Mouse (Mus musculus) E14TG2a.4 (cell line): Measurements from ENCODE around the gene Gad1.
A peak's percentile ranks its signal among the peaks of the same experiment; 100 is the strongest.

ENCODE experiments used
- H3K27me3 ChIP-seq: 2 replicates; pipeline ENCODE4 v1.6.1; 2014; ENCODE audit warnings: low read length, control low read depth; ENCODE audit not compliant: insufficient read depth
- H3K36me3 ChIP-seq: 2 replicates; pipeline ENCODE4 v1.6.1; 2014; ENCODE audit warnings: low read length, control low read depth; ENCODE audit not compliant: insufficient read depth
- H3K4me1 ChIP-seq: replicated peaks from 2 replicates; pipeline ENCODE4 v1.6.1; 2014; ENCODE audit warnings: low read depth, low read length, control low read depth
- H3K4me3 ChIP-seq: replicated peaks from 2 replicates; pipeline ENCODE4 v1.5.1; 2014; ENCODE audit warnings: mild to moderate bottlenecking, low read length
- H3K9me3 ChIP-seq: 2 replicates; pipeline ENCODE4 v1.6.1; 2014; ENCODE audit warnings: low read length, control low read depth
- CTCF ChIP-seq: conservative IDR thresholded peaks from 2 replicates; pipeline ENCODE4 v1.5.1; 2014; ENCODE audit warnings: low read length
- NANOG ChIP-seq: IDR thresholded peaks from 2 replicates; pipeline ENCODE4 v1.6.1; 2014; ENCODE audit warnings: borderline replicate concordance, low read length, mixed read lengths
- POU5F1 ChIP-seq: IDR thresholded peaks from 2 replicates; pipeline ENCODE4 v1.6.1; 2014; ENCODE audit warnings: low read length, borderline replicate concordance

Gene Gad1

DNA sequence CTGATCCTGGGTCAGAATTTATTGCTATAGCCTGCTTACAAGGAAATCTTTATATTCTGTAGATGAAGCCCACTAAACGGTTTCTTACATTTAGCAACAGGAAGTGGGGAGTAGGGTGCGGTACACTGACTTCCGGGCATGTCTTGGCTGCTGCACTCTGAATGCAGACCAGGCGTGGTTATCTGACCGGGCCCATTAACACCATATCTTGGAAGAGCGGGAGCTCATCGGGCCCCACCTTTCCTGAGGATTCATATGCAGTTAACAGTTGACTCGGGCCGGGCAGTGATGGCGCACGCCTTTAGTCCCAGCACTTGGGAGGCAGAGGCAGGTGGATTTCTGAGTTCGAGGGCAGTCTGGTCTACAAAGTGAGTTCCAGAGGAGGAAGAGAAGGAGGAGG, 75.5 kb downstream of the Gad1 start:
- peaks cover 37% of the 10 kb centered on the region for H3K4me1 ChIP-seq
- H3K9me3 ChIP-seq: peaks cover 6% of the 10 kb centered on the region
- peaks cover 6% of the 10 kb centered on the region; the same call in 1 of the 2 replicates for H3K27me3 ChIP-seq
- no peak overlapping the region for H3K4me3 ChIP-seq
- TF ChIP-seq NANOG (no peak), CTCF (no peak), POU5F1 (no peak)
- no peaks in the 10 kb centered on the region for H3K36me3 ChIP-seq

DNA sequence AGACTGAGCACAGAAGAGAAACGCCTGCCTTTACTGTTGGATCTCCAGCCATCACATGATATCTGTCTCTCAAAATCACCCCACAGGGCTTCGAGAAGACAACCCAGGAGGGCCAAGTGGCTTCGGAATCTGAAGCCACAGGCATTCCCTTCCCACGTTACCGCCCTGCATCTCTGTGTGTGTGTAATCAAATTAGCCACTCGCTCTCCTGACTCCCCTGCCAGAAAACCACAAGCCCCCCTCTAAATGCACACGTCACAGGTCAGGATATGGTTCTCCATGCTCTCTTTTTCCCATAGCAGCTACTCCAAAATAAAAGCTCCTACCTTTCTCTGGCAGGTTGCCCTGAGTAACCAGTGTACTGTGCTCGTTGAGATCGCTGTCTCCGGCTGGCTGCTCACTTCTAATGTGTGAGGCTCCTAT, 76.5 kb downstream of the Gad1 start:
- no peak for TF ChIP-seq POU5F1
- TF ChIP-seq NANOG: no peak
- TF ChIP-seq CTCF: no peak
- Histone ChIP-seq H3K36me3 (no peaks in the 10 kb centered on the region), H3K4me3 (peak overlapping the region; percentile 50)

DNA sequence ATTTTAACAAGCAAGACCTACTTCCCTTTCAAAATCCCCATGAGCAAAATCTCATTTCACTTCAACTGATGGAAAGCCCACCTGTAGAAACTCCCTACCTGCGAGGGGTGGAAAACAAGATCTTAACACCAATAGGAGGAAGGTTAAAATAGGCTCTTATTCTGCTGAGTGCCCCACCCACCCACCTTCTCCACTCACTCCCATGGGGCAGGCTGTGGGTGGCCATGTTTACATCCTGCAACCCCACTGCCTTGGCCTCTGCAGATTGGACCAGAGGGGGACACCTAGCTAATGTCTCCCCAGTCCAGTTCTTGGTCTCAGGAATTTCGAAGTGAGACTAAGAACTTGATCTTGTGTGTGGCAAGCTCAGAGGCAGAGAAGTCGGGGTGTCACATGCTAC, 77.0 kb downstream of the Gad1 start:
- peaks cover 6% of the 10 kb centered on the region for H3K9me3 ChIP-seq
- peaks cover 37% of the 10 kb centered on the region for H3K4me1 ChIP-seq
- H3K36me3 ChIP-seq: no peaks in the 10 kb centered on the region
- H3K4me3 ChIP-seq: peak overlapping the region; percentile 50; the same call in 1 of the 2 replicates
- 0 out of 2 replicates have a peak, but pooled peaks cover 10% of the 10 kb centered on the region for H3K27me3 ChIP-seq
- TF ChIP-seq CTCF: no peak
- no peak for TF ChIP-seq NANOG
- no peak for TF ChIP-seq POU5F1

More for the DNA sequence above, 76.5 kb downstream of the Gad1 start:
- Histone ChIP-seq H3K9me3 (peaks cover 6% of the 10 kb centered on the region), H3K27me3 (peaks cover 9% of the 10 kb centered on the region; the same call in 1 of the 2 replicates), H3K4me1 (peaks cover 37% of the 10 kb centered on the region)

- Histone ChIP-seq H3K36me3 (no peaks in the 10 kb centered on the region), H3K27me3 (0 out of 2 replicates have a peak, but pooled peaks cover 3% of the 10 kb centered on the region), H3K4me3 (peak overlapping the region; percentile 21; the same call in 1 of the 2 replicates), H3K4me1 (peaks cover 37% of the 10 kb centered on the region), H3K9me3 (peaks cover 6% of the 10 kb centered on the region)
- TF ChIP-seq CTCF: no peak
- no peak for TF ChIP-seq POU5F1
- no peak for TF ChIP-seq NANOG
These were observed 78.4 kb downstream of the Gad1 start for GRCm38 (mm10) chr2:70631321-70631720.

- Histone ChIP-seq H3K4me1 (peaks cover 37% of the 10 kb centered on the region), H3K9me3 (peaks cover 7% of the 10 kb centered on the region), H3K36me3 (no peaks in the 10 kb centered on the region), H3K4me3 (no peak overlapping the region), H3K27me3 (0 out of 2 replicates have a peak, but pooled peaks cover 3% of the 10 kb centered on the region)
- TF ChIP-seq POU5F1 (no peak), NANOG (no peak), CTCF (no peak)
These were observed 79.5 kb downstream of the Gad1 start for GRCm38 (mm10) chr2:70632412-70632811.

DNA sequence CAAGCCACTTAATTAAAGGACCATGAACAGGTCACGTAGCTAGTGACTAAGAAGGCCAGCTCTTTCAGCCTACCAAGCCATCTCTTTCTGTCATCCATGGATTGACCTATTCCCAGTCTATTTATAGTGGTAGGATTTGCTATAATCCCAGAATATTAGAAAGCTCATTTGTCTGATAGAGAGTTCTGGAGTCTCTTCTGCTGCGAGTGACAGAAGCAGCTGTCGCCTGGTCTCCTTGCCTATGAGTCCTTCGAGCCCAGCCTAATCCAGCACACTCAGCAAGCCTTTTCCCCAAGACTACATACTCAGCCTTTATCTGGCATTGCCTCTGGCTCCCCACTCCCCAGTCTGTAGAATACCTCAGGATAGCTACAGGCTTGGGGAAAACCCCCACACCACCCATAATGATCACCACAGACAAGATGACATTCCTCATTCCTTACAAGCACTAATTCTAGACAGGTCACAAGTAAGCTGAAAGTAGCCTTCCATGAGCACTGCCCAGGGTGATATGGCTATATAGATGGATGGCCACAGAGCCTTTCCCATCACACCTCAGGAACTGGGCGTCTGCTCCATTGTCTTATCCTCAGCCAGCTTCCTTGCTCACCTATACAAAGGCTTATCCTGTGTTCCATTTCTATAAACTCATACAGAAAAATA, 81.3 kb downstream of the Gad1 start:
- H3K4me1 ChIP-seq: peaks cover 26% of the 10 kb centered on the region
- H3K36me3 ChIP-seq: no peaks in the 10 kb centered on the region
- peaks cover 3% of the 10 kb centered on the region; the same call in 1 of the 2 replicates for H3K27me3 ChIP-seq
- H3K9me3 ChIP-seq: peaks cover 14% of the 10 kb centered on the region
- no peak for TF ChIP-seq POU5F1
- TF ChIP-seq NANOG: no peak
- no peak overlapping the region for H3K4me3 ChIP-seq

DNA sequence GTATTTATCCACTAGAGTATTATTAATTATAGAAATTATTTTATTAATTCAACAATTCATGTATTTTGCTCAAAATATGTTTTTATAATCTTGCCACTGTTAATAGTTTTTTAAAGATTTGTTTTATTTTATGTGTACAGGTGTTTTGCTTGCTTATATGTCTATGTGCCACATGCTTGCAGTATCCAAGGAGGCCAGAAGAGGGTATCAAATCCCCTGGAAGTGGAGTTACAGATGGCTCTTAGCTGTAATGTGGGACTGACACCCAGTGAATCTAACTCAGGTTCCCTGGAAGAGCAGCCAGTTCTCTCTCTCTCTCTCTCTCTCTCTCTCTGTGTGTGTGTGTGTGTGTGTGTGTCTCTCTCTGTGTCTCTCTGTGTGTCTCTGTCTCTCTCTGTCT, 88.1 kb downstream of the Gad1 start:
- Histone ChIP-seq H3K36me3 (no peaks in the 10 kb centered on the region), H3K27me3 (peaks cover 6% of the 10 kb centered on the region; the same call in 1 of the 2 replicates), H3K4me3 (no peak overlapping the region), H3K9me3 (peaks cover 14% of the 10 kb centered on the region), H3K4me1 (no peaks in the 10 kb centered on the region; the same call in 1 of the 2 replicates)
- no peak for TF ChIP-seq POU5F1
- TF ChIP-seq CTCF: peak; percentile 38

DNA sequence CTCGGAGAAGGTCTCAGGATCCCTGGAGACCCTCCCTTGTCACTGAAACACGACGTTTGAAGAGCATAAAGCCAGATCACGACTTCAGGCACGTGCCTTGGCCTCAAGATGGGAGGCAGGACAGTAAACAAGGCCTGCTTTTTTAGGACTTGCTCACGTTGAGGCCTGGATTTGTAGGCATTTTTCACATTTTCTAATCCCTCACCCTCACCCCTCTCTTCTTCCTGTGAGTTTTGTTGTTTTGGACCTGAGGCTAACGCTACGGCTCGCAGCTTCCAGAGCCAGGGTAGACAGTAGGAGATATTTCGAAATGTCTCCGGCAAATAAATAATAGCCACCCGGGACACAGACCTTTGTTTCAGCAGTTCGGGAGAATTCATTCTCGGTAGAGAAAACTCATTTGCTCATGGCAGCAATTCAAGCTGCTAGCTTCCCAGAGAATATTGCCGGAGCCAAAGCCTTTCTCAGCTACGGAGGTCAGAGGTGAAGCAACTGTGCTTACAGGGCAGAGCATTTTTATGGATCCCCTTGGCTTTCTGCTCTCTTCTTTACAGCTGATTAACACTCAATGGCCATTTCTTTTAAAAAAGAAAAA, 90.2 kb downstream of the Gad1 start:
- H3K4me1 ChIP-seq: no peaks in the 10 kb centered on the region; the same call in 1 of the 2 replicates
- H3K9me3 ChIP-seq: peaks cover under 1% of the 10 kb centered on the region
- H3K27me3 ChIP-seq: 0 out of 2 replicates have a peak, but pooled peaks cover 6% of the 10 kb centered on the region
- TF ChIP-seq NANOG (no peak), CTCF (no peak)
- H3K36me3 ChIP-seq: no peaks in the 10 kb centered on the region
- H3K4me3 ChIP-seq: no peak overlapping the region
